Mouse (Mus musculus) embryo, embryonic 10.5 days (tissue): ENCODE results near the gene Haus4.
A peak's percentile ranks its signal among the peaks of the same experiment; 100 is the strongest.

Source experiments
- DNase-seq: peaks from one replicate; pipeline ENCODE4 v3.0.0-alpha.2; 2015; ENCODE audit warnings: low spot score

Gene Haus4

DNA sequence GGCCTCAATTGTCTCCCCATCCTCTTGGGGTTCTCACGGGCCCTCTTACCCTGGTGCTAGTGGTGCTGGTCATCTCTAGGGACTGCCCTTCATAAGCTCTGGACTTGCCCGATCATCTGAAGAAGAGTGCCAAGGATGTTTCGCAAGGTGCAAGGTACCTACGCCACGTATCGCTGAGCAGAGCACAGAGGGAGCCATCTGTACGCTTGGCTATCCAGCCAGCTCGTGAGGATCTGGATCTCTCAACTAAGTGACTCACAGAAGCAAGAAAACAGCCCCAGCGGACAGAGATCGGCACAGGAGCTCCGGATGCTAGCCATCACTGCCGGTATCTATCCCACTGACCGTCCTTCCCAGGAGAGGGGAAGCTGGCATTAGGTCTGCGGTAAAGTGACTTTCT lies 57.7 kb downstream of the Haus4 start:
- DNase-seq = no peak

DNA sequence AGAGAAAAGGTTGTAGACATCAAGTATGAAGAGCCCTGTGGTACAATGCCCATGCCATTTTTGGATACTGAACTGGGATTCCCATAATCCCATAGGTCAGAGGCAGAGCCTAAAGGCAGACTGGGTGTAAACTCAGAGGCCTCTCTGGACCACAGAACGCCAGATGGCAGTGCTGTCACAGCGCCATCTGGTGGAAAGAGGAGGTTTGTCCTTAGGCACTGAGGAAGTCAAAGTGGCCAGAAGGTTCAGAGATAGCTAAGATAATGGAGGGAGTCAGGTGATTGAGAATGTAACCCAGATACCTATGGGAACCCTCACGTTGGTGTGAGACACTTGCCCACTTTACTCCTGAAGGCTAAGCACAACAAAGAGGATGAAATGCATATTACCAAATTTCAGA lies 60.2 kb downstream of the Haus4 start:
- peak; percentile 85 for DNase-seq

DNA sequence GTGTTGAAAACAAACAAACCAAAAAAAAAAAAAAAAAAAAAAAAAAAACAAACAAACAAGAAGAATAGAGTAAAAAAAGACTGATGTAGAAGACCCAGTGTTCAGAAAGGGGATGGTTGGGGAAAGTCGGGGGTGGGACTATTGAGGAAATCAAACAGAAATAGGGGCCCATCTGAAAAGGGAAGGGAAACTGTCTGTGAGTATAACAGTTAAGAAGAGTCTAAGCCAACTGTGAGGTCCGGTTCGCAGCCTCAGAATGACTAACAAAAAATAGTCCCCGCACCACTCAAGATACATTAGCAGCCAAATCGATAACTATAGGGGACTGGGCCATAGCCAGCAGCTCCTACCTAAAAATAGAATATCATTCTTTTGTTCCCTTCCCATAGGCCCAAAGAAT lies 61.2 kb downstream of the Haus4 start:
- no peak for DNase-seq

DNA sequence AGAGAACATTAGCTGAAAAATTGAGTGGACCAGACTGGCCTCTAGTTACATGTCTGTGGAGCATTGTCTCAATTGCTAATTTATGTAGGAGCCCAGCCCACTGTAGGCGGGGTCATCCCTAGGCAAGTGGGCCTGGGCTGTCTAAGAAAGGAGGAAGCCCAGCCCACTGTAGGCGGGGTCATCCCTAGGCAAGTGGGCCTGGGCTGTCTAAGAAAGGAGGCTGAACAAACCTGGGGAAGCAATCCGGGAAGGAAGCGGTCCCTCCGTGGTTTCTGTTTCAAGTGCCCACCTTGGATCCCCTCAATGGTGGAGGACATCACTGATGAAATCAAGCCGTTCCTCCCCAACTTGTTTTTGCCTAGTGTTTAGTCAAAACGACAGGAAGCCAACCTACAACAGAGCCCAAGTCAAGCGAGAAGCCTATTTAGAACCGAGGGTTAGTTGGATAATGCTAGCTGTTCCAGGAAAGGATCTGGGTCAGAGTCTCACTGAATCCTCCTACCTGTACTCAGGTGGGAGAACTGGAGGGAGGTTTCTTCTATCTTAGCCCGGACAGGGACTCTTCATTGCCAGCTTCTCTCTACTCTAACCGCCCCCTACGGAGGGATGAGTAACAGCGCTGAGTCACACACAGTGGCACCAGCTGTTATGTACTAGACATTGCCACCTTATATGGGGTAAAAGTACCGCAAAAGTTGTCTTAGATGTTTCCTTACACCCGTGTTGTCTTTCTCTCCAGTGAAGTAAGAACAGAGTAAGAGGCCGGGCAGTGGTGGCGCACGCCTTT lies 61.9 kb downstream of the Haus4 start:
- peak; percentile 38 for DNase-seq
